Mouse (Mus musculus) left cerebral cortex, adult 11 months (tissue): ENCODE results near the gene Il11ra1.
"Not testable (repeated sequence)": the region's sequence is repeated elsewhere in the genome, so short reads cannot be mapped to it uniquely, and the experiment has no call there.

Experiments
- DNase-seq: peaks from one replicate; pipeline ENCODE4 v3.0.0; 2022; ENCODE audit warnings: low spot score

Gene Il11ra1

GRCm38 (mm10) chr4:41781748-41782485 lies 82.1 kb downstream of the Il11ra1 start:
- DNase-seq, result not testable (repeated sequence)

- DNase-seq, result not testable (repeated sequence)
Observed at GRCm38 (mm10) chr4:41782711-41783110, 82.9 kb downstream of the Il11ra1 start.

- DNase-seq, result not testable (repeated sequence)
Observed at GRCm38 (mm10) chr4:41783197-41783596, 83.4 kb downstream of the Il11ra1 start.
